Mouse (Mus musculus) adrenal gland, postnatal 25 days (tissue): ENCODE results near the gene LTO1. TPM values are rescaled to one million over a fixed set of nuclear protein-coding genes. Genes with fewer than 3 reads are reported as not detected.

Experiments used
- DNase-seq: peaks from one replicate; pipeline ENCODE4 v3.0.0; 2021; ENCODE audit warnings: mixed read lengths
- total RNA-seq: library from RNA; stranded (reverse); gene quantifications from 2 replicates; pipeline ENCODE4 v1.2.3, GENCODE M21; 2021

The LTO1 gene
- total RNA-seq, 1 experiment from 2014 or later: 27.1 TPM

DNA sequence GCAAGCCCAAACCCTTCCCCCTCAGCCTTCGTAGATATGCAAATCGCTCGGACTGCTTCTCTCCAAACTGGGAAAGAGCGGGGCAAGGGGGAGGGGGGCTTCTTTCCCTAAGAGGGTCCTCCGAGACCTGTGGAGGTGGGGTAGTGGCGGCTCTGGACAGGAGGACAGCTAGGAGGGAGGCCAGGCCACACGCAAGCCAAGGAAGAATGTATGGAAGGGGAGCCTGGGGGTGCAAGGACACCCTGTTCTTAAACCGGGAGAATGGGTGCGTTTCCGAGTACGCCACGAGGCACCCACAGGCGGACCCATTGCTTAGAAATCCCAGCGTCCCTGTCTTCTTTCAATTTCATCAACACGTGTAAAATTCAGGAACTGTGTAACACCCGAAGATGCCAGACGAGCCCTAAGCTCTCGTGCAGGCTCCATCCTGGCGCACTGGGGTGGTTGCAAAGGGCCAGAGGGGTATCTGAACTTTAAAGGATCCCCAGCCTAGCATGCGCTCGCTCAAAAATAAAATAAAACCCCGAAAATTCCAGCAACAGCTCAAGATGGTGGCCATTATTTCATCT lies 25.2 kb downstream of the LTO1 start:
- DNase-seq: peak; percentile 32

DNA sequence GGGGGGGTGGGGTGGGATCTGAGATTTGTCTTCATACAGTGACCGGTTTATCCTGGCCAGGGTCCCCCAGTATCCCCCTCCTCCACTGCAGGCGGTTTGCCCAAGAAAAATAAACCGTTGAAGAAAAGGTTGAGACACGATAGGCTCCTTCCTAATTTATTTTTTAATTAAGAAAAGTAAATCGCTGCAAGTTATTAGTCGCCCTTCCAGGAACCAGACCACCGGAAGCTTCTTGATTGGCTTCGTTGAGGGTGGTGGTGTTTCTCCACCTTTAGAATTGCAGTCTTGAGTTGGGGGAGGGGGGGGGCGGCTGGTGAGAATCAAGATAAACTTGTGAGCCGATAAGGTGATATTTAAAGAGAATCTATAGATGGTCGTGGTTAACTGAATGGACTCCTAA lies 25.7 kb downstream of the LTO1 start:
- DNase-seq: no peak

DNA sequence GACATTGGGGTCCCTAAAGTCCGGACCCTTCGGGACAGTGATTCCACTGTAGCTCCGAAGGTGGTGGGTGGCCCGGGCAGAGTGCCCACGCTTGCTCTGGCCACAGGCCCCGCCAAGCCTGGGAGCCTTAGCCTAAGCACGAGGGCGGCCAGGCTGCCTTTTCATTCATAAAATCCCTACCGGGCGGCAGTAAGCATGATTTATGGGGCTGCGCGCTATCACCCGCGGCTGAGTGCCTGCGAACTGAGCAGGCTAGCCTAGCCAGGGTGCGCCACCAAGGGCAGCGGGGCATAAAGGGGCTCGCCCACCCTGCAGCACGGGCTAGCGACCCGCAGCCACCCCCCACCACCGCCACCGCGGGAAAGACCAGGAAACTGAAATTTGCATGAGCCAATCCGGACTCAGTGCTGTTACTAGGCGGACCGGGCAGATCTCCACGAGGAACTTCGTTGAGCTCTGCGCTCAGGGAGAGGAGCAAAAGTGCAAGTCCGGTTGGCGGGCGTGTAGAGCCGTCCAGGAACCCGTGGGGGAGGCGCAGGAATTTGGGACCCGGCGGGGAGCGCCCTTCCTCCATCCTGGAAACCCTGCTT lies 26.4 kb downstream of the LTO1 start:
- peak; percentile 89 for DNase-seq

DNA sequence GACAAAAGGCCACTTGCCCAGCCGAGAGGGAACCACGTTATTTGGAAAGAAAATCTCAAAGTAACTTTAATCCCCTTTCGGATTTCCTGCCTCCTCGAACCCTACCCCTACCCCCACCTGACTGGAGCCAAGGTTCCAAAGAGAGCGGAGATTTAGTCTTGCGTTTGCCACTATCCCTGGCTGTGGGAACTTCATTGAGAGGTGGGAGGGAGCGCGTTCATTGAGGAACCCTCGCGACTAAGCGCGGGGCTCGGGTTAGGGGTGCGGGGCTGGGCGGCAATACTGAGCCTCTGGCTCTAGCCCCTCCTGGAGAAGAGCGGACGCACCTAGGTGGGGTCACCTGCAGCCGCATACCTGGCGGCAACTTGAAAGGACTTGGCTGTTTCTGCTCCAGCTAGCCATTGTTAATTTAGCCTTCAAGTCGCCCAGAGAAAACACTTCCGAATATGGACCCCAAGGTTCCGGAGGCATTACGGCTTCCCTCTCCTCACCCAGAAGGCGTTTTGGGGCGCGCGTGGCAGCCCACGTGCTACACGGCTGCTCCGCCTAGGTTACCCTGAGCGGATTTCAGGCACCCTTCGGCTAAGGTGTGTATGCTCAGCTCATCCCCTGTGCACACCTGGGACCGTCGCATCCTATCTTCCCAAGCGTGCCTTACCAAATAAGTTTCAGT lies 27.3 kb downstream of the LTO1 start:
- peak; percentile 34 for DNase-seq

DNA sequence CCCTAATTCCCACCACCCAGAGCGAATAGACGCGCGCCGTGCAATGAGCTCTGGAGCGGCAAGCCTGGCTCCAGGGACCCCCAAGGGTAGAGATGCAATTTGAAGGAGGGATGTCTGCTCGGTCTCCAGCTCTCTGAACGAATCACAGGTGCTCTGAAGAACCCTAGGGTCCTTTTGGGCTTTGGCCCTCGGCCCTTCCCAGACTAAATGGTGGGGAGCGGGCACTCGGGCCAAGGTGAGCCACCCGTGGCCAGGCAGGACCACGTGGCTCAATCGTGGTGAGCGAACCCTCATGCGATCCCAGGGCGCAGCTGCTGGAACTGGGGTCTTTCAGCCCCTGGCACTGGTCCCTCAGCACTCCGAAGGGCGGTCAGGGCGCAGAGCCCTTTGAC lies 27.8 kb downstream of the LTO1 start:
- peak; percentile 12 for DNase-seq

DNA sequence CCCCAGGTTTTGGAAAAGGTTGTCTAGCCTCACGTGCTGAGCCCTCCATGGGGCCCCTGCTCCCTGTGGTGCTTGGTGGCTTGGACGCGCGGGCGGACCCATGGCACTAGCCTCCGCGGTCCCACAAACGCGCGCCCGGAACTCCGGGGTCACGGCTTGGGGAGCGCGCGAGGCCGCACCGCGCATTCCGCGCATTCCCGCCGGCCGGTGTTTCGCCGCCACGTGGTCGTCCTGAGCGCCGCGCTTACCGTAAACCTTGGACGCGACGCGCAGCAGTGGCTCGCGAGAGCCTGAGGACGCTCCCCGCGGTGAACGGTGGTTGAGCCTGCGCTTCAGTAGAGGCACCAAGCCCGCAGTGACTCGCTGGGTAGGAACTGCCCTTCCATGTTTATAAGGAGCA lies 28.4 kb downstream of the LTO1 start:
- peak; percentile 85 for DNase-seq

DNA sequence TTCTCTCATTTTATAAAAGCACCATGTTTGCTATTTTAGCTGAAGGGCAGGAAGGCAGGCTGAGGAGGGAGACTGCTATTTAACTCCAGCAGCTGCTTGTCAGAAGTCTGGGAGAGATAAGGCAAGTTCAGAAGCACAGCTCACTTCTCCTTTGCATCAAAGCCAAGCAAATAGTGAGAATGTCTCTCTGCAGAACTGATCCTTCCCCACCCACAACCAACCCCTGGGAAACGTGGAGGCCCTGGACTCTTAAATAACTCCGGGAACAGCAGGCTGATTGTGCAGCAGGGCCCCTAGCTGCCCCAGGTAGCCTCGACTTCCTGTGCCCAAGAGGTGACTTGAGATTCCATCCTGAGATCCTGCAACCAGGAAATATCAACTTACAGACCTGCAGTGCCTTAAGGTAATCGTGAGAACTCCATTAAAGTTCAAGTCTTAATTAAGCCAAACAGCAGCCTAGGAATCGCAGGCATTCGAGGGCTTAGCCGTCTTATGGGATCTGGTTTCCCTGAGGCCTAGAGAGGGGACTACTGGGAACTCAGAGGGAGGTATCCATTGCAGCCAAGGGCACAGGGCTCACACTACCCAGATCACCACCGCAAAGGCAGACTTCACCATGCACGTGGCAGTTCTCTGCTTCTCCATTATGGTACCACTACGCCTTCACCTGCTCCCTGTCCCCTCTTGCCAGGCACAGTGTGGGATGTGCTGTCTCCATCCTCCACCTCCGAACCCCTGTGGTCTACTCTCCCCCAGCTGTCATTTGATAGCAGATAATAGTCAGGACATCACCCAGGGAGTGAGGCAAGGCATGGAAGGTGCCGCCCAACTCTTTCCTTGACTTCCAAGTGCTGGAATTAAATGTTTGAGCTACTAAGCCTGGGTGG lies 43.9 kb downstream of the LTO1 start:
- no peak for DNase-seq

DNA sequence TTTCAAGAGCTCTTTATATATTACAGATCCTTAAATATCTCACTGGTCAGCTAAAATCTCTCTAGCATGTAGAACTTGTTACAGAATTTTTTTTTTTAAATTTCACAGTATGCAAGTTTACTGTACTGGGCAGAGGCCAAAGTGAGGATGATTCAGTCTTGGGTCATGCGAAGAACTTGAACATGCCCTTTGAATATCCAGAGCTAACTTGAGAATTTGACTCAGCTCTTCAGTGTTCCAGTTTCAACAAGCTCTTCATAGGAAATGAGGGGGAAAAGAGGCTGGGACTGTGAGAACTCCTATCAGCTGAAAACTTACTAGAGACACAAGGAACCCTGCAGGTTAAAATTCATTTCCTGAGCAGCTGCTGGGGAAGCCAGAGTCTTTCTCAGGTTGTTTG lies 49.0 kb downstream of the LTO1 start:
- DNase-seq: no peak

DNA sequence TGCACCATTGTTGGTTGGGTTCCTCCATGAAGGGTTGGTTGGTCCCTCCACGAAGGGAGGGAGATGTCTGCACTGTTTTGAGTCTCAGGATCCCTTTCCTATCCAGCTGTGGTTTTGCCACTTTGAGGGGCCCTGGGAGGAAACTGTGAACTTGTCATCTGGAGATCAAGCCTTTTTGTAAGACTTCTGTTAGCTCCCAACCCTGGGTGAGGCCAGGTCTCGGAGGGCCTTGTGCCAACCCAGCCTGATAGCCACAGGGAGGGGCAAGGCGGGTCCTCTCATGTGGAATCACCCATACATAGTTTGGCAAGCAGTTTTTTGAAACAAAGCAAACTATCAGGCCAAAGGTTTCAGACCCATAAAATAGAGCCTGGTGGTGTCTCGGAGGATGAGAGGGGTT lies 49.4 kb downstream of the LTO1 start:
- no peak for DNase-seq

DNA sequence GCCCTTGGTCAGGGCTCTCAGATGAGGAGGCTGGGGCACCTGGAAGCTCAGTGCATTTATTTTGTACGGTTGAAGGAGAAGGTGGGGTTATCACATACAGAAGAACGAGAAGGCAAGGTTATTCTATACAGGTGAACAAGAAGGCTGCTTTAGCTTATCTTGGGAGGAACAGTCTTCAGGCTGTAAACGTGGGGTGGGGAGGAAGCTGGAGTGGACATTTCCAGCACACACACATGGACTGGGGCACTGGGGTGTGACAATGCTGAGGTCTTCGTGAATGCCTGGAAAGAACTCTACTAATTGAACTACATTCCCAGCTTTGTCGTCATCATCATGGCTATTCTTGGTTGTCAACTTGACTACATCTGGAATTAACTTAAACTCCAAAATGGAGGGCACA lies 51.0 kb downstream of the LTO1 start:
- no peak for DNase-seq

DNA sequence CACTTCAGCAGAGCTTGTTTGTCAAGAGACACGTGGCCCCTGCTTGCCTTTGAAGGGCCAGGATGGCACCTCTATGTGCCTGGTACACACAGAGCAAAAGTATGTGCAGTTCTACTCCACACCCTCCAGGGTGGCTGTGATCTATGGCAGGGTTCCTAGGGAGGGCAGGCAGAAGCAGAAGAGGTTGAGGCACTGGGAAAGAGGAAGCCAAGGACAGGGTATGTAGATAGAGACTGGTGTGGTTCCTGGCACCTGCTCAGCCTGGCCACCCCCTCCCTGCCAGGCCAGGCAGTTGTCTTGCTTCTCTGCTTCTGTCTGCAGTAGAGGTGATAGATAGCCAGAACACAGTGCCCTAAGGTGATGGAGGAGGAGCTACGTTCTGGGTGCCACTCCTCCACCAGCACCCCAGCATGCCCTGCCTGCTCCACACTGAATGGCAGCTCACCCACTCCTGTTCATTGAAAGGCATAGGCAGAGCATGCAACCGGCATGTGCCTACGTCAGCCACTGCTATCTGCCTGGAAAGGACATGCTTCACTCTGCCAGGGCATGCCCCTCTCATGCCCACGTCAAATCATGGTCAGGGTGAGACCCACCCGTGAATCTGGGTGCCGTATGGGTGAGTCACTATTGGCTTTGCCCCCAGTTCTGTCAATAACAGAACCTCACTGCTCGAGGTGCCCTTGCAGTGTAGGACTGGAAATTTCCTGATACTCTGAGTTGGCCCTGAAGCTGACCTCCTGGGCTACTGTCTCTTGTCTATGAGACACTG lies 56.3 kb downstream of the LTO1 start:
- peak; percentile 29 for DNase-seq

DNA sequence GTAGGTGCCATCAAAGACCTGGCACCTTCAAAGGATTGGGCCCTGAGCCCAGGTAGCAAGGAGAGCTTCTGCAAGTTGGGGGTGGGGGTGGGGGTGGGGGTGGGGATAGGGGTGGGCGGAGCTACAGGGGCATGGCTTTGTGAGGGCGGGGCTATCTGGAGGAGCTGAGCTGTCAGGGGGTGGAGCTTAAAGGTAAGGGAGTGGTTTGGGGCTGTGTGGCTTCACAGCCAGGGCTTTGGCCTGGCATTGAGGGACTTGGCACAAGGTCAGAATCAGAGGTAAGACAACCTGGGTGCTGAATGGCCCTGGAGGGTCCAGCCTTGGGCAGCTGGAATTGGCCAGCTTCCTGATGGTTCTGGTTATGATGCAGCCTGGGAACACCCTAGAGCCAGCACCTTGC lies 56.9 kb downstream of the LTO1 start:
- no peak for DNase-seq

DNA sequence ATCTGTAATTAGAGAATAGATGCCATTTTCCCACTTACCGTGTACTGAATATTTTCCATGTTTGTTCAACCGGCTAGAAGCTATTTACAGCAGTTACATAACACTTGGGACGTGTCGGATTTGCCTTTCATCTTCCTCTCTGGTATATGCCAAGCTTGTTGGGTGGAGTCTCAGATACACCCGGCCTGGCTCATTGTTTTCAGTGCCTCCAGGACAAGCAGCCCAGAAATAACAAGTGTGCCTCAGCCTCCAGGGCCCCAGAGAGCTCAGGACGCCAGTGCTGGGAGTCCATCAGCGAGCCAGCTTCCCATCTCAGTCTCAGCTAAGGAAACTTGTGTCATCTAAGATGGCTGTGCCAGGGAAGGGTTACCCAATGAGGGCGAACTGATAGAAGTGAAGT lies 58.6 kb downstream of the LTO1 start:
- no peak for DNase-seq

DNA sequence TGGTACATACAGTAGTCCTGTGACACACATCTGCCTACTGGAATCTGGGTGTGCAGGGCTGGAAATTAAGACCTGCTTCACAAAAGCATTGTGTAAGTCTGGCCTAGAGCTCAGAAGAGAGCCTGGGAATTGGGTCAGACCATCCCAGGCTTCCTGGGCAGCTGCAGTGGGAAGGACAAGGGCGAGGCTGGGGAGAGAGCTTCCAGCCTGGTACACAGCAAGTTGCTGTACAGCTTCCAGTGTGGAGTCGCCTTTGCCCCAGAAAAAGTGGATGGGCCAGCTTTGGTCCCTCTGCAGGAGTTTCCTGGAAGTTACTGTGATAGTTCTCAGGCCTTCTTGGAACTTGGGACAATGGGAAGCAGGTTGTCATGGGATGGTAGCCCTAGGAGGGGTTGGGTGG lies 62.2 kb downstream of the LTO1 start:
- no peak for DNase-seq

DNA sequence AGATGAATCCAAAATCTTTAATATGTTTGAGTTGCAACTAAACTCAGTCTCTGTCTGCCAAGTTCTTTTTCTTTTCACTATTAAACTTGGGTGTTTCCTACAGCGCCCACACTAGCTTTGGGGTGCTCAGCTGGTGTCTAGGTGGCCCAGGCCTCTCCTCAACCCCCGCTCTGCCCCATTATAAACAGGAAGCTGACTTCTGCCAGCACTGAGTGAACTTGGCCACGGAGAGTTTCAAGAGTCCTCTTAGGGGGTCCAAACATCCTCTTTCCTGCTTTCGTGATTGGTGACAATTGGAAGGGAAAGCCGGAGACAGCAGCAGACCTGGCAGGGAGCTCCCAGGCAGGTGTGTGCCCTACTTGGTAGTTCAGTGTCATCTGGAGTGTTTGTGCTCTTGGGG lies 64.9 kb downstream of the LTO1 start:
- DNase-seq: no peak

Other genes starting within 250 kb of the LTO1 start
- 18.6 and 25.4 TPM in 2 replicates for gene Ano1, start 163.1 kb upstream of the LTO1 start, total RNA-seq
- 1.0 and 1.2 TPM in 2 replicates for gene Fgf3, start 77.0 kb upstream of the LTO1 start, total RNA-seq
- not detected in 2 replicates for gene Fgf4, start 67.7 kb upstream of the LTO1 start, total RNA-seq
- not detected in 2 replicates for gene Fgf15, start 18.6 kb upstream of the LTO1 start, total RNA-seq
- gene Ccnd1, start 24.8 kb downstream of the LTO1 start, total RNA-seq: 111 and 117 TPM in 2 replicates